Mouse (Mus musculus) stomach, postnatal 0 days (tissue): ENCODE measurements around the gene Dapk3. TPM values are rescaled to one million over a fixed set of nuclear protein-coding genes. Genes with fewer than 3 reads are reported as not detected.
"Not testable (repeated sequence)": the region's sequence is repeated elsewhere in the genome, so short reads cannot be mapped to it uniquely, and the experiment has no call there.

Experiments used
- ATAC-seq: fragments of 200-750 bp; cut with Nextera tagmentation; 2 replicates; pipeline ENCODE4 v1.8.0; 2017; ENCODE audit not compliant: low FRiP score, low TSS enrichment
- DNase-seq: peaks from one replicate; pipeline ENCODE4 v3.0.0-alpha.2; 2016; ENCODE audit warnings: low spot score
- H3K27ac ChIP-seq: fragments of 300-500 bp; sonication (generic); replicated peaks from 2 replicates; pipeline ENCODE4 v1.5.1; 2014; ENCODE audit warnings: mild to moderate bottlenecking, control low read depth
- H3K27me3 ChIP-seq: fragments of 300-500 bp; sonication (generic); 2 replicates; pipeline ENCODE4 v1.6.1; 2014; ENCODE audit warnings: low read length; ENCODE audit not compliant: control insufficient read depth, insufficient read depth
- H3K36me3 ChIP-seq: fragments of 300-500 bp; sonication (generic); 2 replicates; pipeline ENCODE4 v1.6.1; 2014; ENCODE audit warnings: low read length, mixed read lengths; ENCODE audit not compliant: control insufficient read depth, insufficient read depth
- H3K4me1 ChIP-seq: fragments of 300-500 bp; sonication (generic); replicated peaks from 2 replicates; pipeline ENCODE4 v1.6.1; 2014; ENCODE audit warnings: antibody characterized with exemption; ENCODE audit not compliant: control insufficient read depth, insufficient read depth
- H3K4me2 ChIP-seq: fragments of 300-500 bp; sonication (generic); replicated peaks from 2 replicates; pipeline ENCODE4 v1.6.1; 2014; ENCODE audit warnings: low read depth, mild to moderate bottlenecking, control low read depth, moderate library complexity
- H3K4me3 ChIP-seq: fragments of 300-500 bp; sonication (generic); 2 replicates; pipeline ENCODE4 v1.5.1; 2014; ENCODE audit warnings: low read depth, low read length, control low read depth
- H3K9ac ChIP-seq: fragments of 300-500 bp; sonication (generic); 2 replicates; pipeline ENCODE4 v1.6.1; 2014; ENCODE audit warnings: mild to moderate bottlenecking, low read length, control low read depth, mixed read lengths
- H3K9me3 ChIP-seq: fragments of 300-500 bp; sonication (generic); 2 replicates; pipeline ENCODE4 v1.6.1; 2016; ENCODE audit warnings: low read length; ENCODE audit not compliant: control insufficient read depth
- CTCF ChIP-seq: IDR thresholded peaks from 2 replicates; pipeline ENCODE4 v1.5.1; 2016; ENCODE audit warnings: antibody characterized with exemption, low read depth, mild to moderate bottlenecking, moderate library complexity
- EP300 ChIP-seq: optimal IDR thresholded peaks from 2 replicates; pipeline ENCODE3; 2016; ENCODE audit warnings: antibody characterized with exemption
- WGBS: fragments of 180-500 bp; shearing (Covaris S2); extraction: QIAGEN DNeasy Blood & Tissue Kit; methylation state at CpG from one replicate; pipeline ENCODE4 v1.1.7; 2014; 5-methylcytosine and 5-hydroxymethylcytosine counted together
- polyA plus RNA-seq: library from polyadenylated mRNA; unstranded; fragments of >200 nt; fragmentation: Nextera tagmentation; extraction: Ambion mirVana; gene quantifications from 2 replicates; pipeline ENCODE4 v1.2.1, GENCODE M21; 2015

Dapk3 gene
- polyA plus RNA-seq, 1 experiment from 2014 or later: 44.6 TPM

GRCm38 (mm10) chr10:81167200-81168086, 15.4 kb upstream of the Dapk3 start, which contains the start of gene Pias4:
Gene Pias4, minus strand, starts transcription at chr10:81167923.
- Histone ChIP-seq H3K4me2 (peak within 1 kb of the TSS; percentile 93), H3K9me3 (no peaks in the 10 kb centered on the region), H3K36me3 (peaks cover 11% of the 10 kb centered on the region; the same call in 1 of the 2 replicates), H3K27me3 (no peaks in the 10 kb centered on the region), H3K27ac (peak within 1 kb of the TSS; percentile 87), H3K4me1 (no peaks in the 10 kb centered on the region), H3K9ac (peak within 1 kb of the TSS; percentile 88), H3K4me3 (peak within 1 kb of the TSS; percentile 91)
- TF ChIP-seq EP300: no peak
- TF ChIP-seq CTCF: no peak
- ATAC-seq: peak; percentile 91
- peak; percentile 100 for DNase-seq
- WGBS: under 1% methylated on average over 49 of the region's 64 CpGs

- peak overlapping the region; percentile 87 for H3K27ac ChIP-seq
- 8% methylated on average over 5 of the region's 5 CpGs for WGBS
- 0 out of 2 replicates have a peak overlapping the region, but pooled peaks have one; percentile 9 for H3K9ac ChIP-seq
These were observed 14.7 kb upstream of the Dapk3 start for GRCm38 (mm10) chr10:81168087-81168431.

GRCm38 (mm10) chr10:81168521-81169244, 14.1 kb upstream of the Dapk3 start:
- H3K27me3 ChIP-seq: no peaks in the 10 kb centered on the region
- H3K4me3 ChIP-seq: peak overlapping the region; percentile 42
- under 1% methylated on average over 29 of the region's 29 CpGs for WGBS
- peak; percentile 90 for DNase-seq
- H3K4me2 ChIP-seq: peak overlapping the region; percentile 75
- H3K27ac ChIP-seq: peak overlapping the region; percentile 87
- H3K9me3 ChIP-seq: no peaks in the 10 kb centered on the region
- peak overlapping the region; percentile 55 for H3K9ac ChIP-seq
- no peak for TF ChIP-seq EP300
- TF ChIP-seq CTCF: no peak
- ATAC-seq: peak; percentile 55
- no peaks in the 10 kb centered on the region for H3K4me1 ChIP-seq
- peaks cover 1% of the 10 kb centered on the region; the same call in 1 of the 2 replicates for H3K36me3 ChIP-seq

More at GRCm38 (mm10) chr10:81168087-81168431, 14.7 kb upstream of the Dapk3 start:
- H3K4me2 ChIP-seq: peak overlapping the region; percentile 75
- H3K4me3 ChIP-seq: peak overlapping the region; percentile 42
- H3K36me3 ChIP-seq: peaks cover 7% of the 10 kb centered on the region; the same call in 1 of the 2 replicates
- H3K9me3 ChIP-seq: no peaks in the 10 kb centered on the region
- TF ChIP-seq CTCF (no peak), EP300 (no peak)
- ATAC-seq (peak; percentile 48), DNase-seq (no peak)
- H3K27me3 ChIP-seq: no peaks in the 10 kb centered on the region
- no peaks in the 10 kb centered on the region for H3K4me1 ChIP-seq

GRCm38 (mm10) chr10:81169411-81169900, 13.3 kb upstream of the Dapk3 start:
- peak overlapping the region; percentile 81 for H3K27ac ChIP-seq
- not testable (repeated sequence) for H3K27me3 ChIP-seq, H3K9ac ChIP-seq, H3K4me3 ChIP-seq, H3K4me1 ChIP-seq, H3K36me3 ChIP-seq, H3K9me3 ChIP-seq
- H3K4me2 ChIP-seq: 0 out of 2 replicates have a peak overlapping the region, but pooled peaks have one; percentile 20
- 21% methylated on average over 11 of the region's 14 CpGs for WGBS
- ATAC-seq (peak; percentile 65), DNase-seq (peak; percentile 42)

GRCm38 (mm10) chr10:81173132-81173531, 9.7 kb upstream of the Dapk3 start:
- H3K4me2 ChIP-seq: peak overlapping the region; percentile 32
- 2% methylated on average over 21 of the region's 21 CpGs for WGBS
- 0 out of 2 replicates have a peak overlapping the region, but pooled peaks have one; percentile 27 for H3K9ac ChIP-seq
- peak; percentile 94 for TF ChIP-seq CTCF
- TF ChIP-seq EP300: no peak
- H3K9me3 ChIP-seq: no peaks in the 10 kb centered on the region
- no peaks in the 10 kb centered on the region for H3K27me3 ChIP-seq
- DNase-seq: peak; percentile 85
- peaks cover 4% of the 10 kb centered on the region; the same call in 1 of the 2 replicates for H3K4me1 ChIP-seq
- H3K4me3 ChIP-seq: no peak overlapping the region
- peak; percentile 14; the same call in 1 of the 2 replicates for ATAC-seq
- H3K36me3 ChIP-seq: peaks cover 3% of the 10 kb centered on the region; the same call in 1 of the 2 replicates
- peak overlapping the region; percentile 88 for H3K27ac ChIP-seq
